Mouse (Mus musculus): ENCODE data around the gene St3gal6.
"Not testable (repeated sequence)": the region's sequence is repeated elsewhere in the genome, so short reads cannot be mapped to it uniquely, and the experiment has no call there.

DNA sequence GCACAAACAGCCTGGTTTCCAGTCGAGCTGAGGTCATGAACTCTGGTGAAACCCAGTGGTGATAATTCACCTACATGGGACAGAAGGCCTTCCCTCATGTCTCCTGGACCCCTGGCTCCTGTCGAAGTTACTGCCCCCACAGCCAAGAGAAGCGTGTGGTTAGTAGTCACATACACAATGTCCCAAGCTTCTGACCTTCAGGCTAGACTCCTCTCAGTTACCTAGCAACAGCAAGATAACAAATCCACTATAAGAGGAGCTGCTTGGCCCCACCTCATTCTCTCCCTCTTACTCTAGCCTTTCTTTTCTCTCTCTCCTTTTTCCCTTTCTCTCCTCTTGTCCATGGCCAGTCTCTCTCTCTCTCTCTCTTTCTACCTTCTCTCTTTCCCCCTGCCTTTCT lies 64.1 kb downstream of the St3gal6 start:
- TF ChIP-seq CTCF (IDR thresholded peaks at IDR 0.05; ENCODE audit: low read depth, low read length); GATA2 (IDR thresholded peaks at IDR 0.05; ENCODE audit: borderline replicate concordance, low read depth, low read length): not testable (repeated sequence)
